Mouse (Mus musculus) kidney, embryonic 16.5 days (tissue): ENCODE measurements around the gene Retsat. TPM values are rescaled to one million over a fixed set of nuclear protein-coding genes. Genes with fewer than 3 reads are reported as not detected.

ENCODE experiments used
- ATAC-seq: fragments of 200-750 bp; cut with Nextera tagmentation; 2 replicates; pipeline ENCODE4 v1.8.0; 2017; ENCODE audit warnings: moderate TSS enrichment; ENCODE audit not compliant: low FRiP score, low TSS enrichment
- H3K27ac ChIP-seq: fragments of 300-500 bp; sonication (generic); 2 replicates; pipeline ENCODE4 v1.5.1; 2014; ENCODE audit warnings: low read length
- H3K27me3 ChIP-seq: fragments of 300-500 bp; sonication (generic); 2 replicates; pipeline ENCODE4 v1.6.1; 2014; ENCODE audit warnings: low read length, control low read depth, mixed read lengths; ENCODE audit not compliant: insufficient read depth
- H3K36me3 ChIP-seq: fragments of 300-500 bp; sonication (generic); 2 replicates; pipeline ENCODE4 v1.6.1; 2014; ENCODE audit warnings: low read length, control low read depth, mixed read lengths; ENCODE audit not compliant: insufficient read depth
- H3K4me1 ChIP-seq: fragments of 300-500 bp; sonication (generic); 2 replicates; pipeline ENCODE4 v1.6.1; 2014; ENCODE audit warnings: low read length, control low read depth, mixed read lengths; ENCODE audit not compliant: insufficient read depth
- H3K4me2 ChIP-seq: fragments of 300-500 bp; sonication (generic); replicated peaks from 2 replicates; pipeline ENCODE4 v1.6.1; 2014; ENCODE audit warnings: low read depth, low read length
- H3K4me3 ChIP-seq: fragments of 300-500 bp; sonication (generic); 2 replicates; pipeline ENCODE4 v1.5.1; 2014; ENCODE audit warnings: mild to moderate bottlenecking, low read length
- H3K9ac ChIP-seq: fragments of 300-500 bp; sonication (generic); replicated peaks from 2 replicates; pipeline ENCODE4 v1.6.1; 2014; ENCODE audit warnings: low read length
- H3K9me3 ChIP-seq: fragments of 300-500 bp; sonication (generic); 2 replicates; pipeline ENCODE4 v1.6.1; 2016; ENCODE audit warnings: low read length, control low read depth
- WGBS: fragments of 180-500 bp; shearing (Covaris S2); extraction: QIAGEN DNeasy Blood & Tissue Kit; methylation state at CpG from one replicate; pipeline ENCODE4 v1.1.7; 2014; 5-methylcytosine and 5-hydroxymethylcytosine counted together
- polyA plus RNA-seq: library from polyadenylated mRNA; unstranded; fragments of >200 nt; fragmentation: Nextera tagmentation; extraction: Ambion mirVana; gene quantifications from 2 replicates; pipeline ENCODE4 v1.2.1, GENCODE M21; 2015

The Retsat gene
- polyA plus RNA-seq, 1 experiment from 2014 or later = 36.0 TPM

DNA sequence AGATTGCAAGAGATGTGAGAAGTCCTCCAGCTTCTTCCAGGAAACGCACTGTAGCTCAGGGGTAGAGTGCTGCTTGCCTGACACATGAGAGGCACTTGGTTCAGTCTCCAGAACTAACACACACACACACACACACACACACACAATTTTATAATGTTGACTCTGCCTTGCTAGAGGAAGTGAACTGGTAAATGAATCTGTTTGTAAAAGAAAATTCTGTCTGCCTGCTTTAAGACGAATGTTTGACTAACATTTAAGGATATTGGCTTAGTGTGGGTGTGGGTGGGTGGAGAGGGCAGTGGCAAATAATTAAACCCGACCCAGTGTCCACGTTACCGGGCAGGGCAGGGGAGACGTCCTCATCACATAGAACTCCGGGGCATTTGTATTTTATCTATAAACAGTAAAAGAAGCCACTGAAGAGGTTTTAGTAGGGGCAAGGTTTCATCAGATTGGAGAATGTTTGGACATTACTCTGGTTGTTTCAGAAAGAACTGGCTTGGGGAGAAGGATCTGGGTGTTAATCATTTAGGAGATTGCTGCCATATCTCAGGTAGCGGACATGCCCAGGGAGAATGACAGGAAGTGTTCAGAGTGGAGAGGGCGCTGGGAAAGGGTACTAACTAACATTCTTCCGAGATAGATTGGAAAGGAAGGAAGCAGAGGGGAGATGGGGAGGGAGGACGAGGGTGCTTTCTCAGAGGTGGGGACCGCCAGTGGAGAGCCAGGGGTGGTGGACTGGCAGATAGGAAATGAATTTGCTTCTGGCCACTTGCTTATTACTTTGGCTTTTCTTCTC is 21.7 kb downstream of the Retsat start:
- peaks cover 29% of the 10 kb centered on the region for H3K4me1 ChIP-seq
- peak overlapping the region; percentile 13 for H3K9ac ChIP-seq
- peak overlapping the region; percentile 46 for H3K4me2 ChIP-seq
- peak overlapping the region; percentile 81 for H3K27ac ChIP-seq
- ATAC-seq = no peak
- H3K4me3 ChIP-seq = peak overlapping the region; percentile 17; the same call in 1 of the 2 replicates
- H3K9me3 ChIP-seq = no peaks in the 10 kb centered on the region
- 13% methylated on average over 12 of the region's 12 CpGs for WGBS
- H3K36me3 ChIP-seq = no peaks in the 10 kb centered on the region
- H3K27me3 ChIP-seq = no peaks in the 10 kb centered on the region

DNA sequence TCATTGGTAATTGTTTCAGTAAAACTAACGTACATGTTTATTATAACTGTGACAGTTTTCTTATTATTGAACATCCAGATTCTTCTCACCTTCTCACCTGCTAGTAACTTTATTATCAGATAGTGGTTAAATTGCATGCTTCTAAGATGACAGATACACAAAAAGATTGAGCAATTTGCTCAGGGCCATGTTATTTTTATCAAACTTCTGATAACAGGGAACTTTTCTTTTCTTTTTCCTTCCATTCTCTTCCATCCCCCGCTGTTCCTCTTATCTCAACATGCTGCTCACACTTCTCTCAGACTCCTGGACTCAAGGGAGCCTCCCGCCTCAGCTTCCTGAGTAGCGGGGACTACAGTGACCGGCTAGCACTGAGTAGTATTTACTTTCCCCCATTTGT is 22.6 kb downstream of the Retsat start:
- 84% methylated on average over 5 of the region's 5 CpGs for WGBS

DNA sequence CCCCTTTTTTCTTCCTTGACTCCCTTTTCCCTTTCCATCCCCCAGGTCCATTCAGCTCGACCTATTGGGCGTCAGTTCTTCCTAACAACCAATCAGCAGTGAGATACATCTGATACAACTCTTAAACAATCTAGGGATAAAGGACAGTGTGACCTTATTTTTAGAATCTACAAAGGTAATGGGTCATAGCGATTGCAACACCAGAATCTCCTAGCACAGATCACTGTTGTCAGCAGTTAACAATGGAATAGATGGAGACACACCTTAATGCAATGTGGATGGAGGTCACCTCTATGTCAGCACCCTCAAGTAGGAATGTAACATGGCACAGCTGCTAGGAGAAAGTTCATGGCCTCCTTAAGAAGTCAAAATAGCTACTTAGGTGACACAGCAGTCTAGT is 24.6 kb downstream of the Retsat start:
- H3K4me3 ChIP-seq = no peak overlapping the region
- H3K36me3 ChIP-seq = peaks cover 8% of the 10 kb centered on the region; the same call in 1 of the 2 replicates
- H3K9me3 ChIP-seq = no peaks in the 10 kb centered on the region
- peaks cover 12% of the 10 kb centered on the region; the same call in 1 of the 2 replicates for H3K4me1 ChIP-seq
- H3K4me2 ChIP-seq = no peak overlapping the region
- H3K27ac ChIP-seq = no peak overlapping the region
- H3K27me3 ChIP-seq = no peaks in the 10 kb centered on the region
- 35% methylated on average over 3 of the region's 3 CpGs for WGBS
- no peak overlapping the region for H3K9ac ChIP-seq
- ATAC-seq = no peak

More for the DNA sequence above, 22.6 kb downstream of the Retsat start:
- Histone ChIP-seq H3K4me2 (no peak overlapping the region), H3K4me3 (no peak overlapping the region), H3K9me3 (no peaks in the 10 kb centered on the region), H3K4me1 (peaks cover 20% of the 10 kb centered on the region), H3K27ac (no peak overlapping the region), H3K27me3 (no peaks in the 10 kb centered on the region), H3K9ac (no peak overlapping the region), H3K36me3 (no peaks in the 10 kb centered on the region)
- no peak for ATAC-seq

DNA sequence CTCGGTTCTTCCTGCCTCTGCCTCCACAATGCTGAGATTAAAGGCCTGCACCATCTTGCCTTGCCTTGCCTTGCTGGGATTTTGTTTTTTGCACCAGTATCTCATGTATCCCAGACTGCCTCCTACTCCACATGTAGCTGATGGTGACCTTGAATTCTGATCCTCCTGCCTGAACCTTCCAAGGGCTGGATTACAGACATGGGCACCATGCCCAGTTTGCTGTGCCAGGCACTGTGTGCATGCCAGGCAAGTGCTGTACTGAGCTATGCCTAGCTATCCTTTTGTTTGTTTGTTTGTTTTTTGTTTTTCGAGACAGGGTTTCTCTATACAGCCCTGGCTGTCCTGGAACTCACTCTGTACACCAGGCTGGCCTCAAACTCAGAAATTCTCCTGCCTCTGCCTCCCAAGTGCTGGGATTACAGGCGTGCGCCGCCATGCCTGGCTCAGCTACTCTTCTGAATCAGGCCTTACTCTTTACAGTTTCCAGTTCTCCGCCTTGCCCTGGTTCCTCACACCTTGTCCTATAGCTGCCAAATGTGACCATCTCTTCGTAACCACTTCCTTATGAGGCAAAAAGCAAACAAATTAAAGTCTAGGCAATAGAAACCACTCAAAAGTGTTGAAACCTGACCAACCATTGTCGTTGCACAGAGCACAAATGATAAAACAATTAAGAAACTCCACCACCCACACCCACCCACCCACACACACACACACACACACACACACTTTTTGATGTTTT is 25.6 kb downstream of the Retsat start:
- no peak for ATAC-seq
- Histone ChIP-seq H3K4me3 (no peak overlapping the region), H3K4me1 (peaks cover 12% of the 10 kb centered on the region; the same call in 1 of the 2 replicates), H3K9ac (no peak overlapping the region), H3K27ac (no peak overlapping the region), H3K9me3 (no peaks in the 10 kb centered on the region), H3K27me3 (no peaks in the 10 kb centered on the region), H3K4me2 (no peak overlapping the region), H3K36me3 (peaks cover 8% of the 10 kb centered on the region; the same call in 1 of the 2 replicates)
- 92% methylated on average over 8 of the region's 8 CpGs for WGBS

DNA sequence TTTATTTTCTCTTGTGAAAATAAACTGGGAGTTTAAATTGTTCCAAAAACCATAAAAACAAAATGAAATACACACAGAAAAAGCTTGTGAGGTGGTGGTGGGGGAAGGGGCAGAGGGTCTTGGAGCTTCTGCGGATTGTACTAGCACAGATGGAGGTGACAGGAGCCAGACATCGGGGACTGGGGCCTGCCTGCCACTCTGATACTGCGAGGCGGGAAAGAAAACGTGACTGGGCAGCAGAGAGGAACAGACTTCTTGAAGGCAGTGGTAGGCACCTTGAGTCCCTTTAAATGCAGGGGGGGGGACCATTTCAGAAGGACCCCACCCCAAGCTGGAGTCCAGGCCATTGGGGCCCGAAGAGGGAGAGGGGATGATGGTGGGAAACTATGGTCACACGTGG is 28.1 kb downstream of the Retsat start:
- Histone ChIP-seq H3K27ac (peak overlapping the region; percentile 74), H3K9ac (no peak overlapping the region), H3K4me1 (no peaks in the 10 kb centered on the region), H3K27me3 (no peaks in the 10 kb centered on the region), H3K4me2 (no peak overlapping the region), H3K9me3 (no peaks in the 10 kb centered on the region), H3K4me3 (no peak overlapping the region), H3K36me3 (peaks cover 27% of the 10 kb centered on the region)
- no peak for ATAC-seq
- 90% methylated on average over 7 of the region's 7 CpGs for WGBS

DNA sequence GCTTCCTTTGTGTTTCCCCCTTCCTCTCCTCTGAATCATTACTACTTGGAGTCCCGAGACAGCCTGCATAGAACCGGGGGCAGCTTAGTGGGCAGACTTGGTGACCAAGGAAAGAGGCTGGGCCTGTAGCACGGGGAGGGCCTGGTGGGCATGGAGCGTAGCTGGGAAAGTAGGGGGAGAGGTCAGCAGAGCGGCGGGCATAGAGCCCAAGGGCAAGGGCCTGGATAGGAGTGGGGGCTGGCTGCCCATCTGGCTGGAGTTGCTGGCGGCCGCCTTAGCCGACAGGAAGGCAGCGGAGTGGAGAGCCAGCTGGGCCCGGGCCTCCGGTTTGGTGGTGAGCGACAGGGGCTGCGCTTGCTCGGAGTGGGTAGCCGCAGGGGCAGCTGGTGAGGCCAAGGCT is 29.0 kb downstream of the Retsat start:
- Histone ChIP-seq H3K27ac (peak overlapping the region; percentile 74), H3K9me3 (no peaks in the 10 kb centered on the region), H3K4me3 (no peak overlapping the region), H3K9ac (peak overlapping the region; percentile 23; the same call in 1 of the 2 replicates), H3K4me1 (no peaks in the 10 kb centered on the region), H3K4me2 (no peak overlapping the region), H3K27me3 (no peaks in the 10 kb centered on the region), H3K36me3 (peaks cover 27% of the 10 kb centered on the region)
- ATAC-seq = peak; percentile 84
- WGBS = 56% methylated on average over 16 of the region's 16 CpGs

DNA sequence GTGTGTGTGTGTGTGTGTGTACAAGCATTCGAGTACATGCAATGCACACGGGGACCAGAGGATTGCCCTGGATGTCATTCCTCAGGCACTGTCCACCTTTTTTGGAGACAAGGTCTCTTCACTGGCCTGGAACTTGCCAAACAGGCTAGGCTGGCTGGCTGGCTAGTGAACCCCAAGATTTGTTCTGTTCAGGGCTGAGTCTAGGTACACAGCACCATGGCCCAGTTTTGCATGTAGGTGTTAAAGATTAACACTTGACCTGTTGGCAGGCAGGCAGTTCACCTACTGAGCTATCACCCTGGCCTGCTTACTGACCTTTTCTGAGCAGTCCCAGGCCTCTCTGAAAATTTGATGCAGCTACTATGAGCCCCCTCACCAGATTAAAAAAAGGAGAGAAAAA is 32.1 kb downstream of the Retsat start:
- no peak for ATAC-seq

DNA sequence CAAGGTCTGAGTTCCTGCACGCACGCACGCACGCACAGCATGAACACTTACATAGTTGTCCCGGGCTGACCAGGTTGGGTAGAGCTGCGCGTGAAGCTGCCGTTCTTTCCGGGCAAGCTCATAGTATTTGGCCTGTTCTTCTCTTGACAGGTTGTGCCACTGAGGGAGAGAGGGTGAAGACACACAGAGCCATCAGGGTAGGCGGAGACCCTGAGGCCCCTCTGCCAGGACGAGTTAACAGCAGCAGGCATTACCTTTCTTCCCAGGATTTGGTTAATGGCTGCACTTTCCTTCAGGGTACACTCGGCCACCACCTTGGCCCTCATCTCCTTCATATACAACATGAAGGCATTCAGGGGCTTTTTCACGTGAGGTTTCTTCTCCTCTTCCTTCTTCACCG is 32.7 kb downstream of the Retsat start:
- Histone ChIP-seq H3K4me1 (no peaks in the 10 kb centered on the region), H3K4me3 (no peak overlapping the region), H3K27ac (no peak overlapping the region), H3K4me2 (no peak overlapping the region), H3K36me3 (peaks cover 29% of the 10 kb centered on the region), H3K27me3 (no peaks in the 10 kb centered on the region), H3K9me3 (no peaks in the 10 kb centered on the region), H3K9ac (no peak overlapping the region)
- 84% methylated on average over 14 of the region's 14 CpGs for WGBS
- no peak for ATAC-seq

More for the DNA sequence above, 32.1 kb downstream of the Retsat start:
- no peaks in the 10 kb centered on the region for H3K27me3 ChIP-seq
- WGBS = 82% methylated on average over 2 of the region's 2 CpGs
- no peak overlapping the region for H3K9ac ChIP-seq
- H3K27ac ChIP-seq = no peak overlapping the region
- peaks cover 29% of the 10 kb centered on the region for H3K36me3 ChIP-seq
- H3K4me1 ChIP-seq = no peaks in the 10 kb centered on the region
- no peak overlapping the region for H3K4me3 ChIP-seq
- H3K9me3 ChIP-seq = no peaks in the 10 kb centered on the region
- no peak overlapping the region for H3K4me2 ChIP-seq

DNA sequence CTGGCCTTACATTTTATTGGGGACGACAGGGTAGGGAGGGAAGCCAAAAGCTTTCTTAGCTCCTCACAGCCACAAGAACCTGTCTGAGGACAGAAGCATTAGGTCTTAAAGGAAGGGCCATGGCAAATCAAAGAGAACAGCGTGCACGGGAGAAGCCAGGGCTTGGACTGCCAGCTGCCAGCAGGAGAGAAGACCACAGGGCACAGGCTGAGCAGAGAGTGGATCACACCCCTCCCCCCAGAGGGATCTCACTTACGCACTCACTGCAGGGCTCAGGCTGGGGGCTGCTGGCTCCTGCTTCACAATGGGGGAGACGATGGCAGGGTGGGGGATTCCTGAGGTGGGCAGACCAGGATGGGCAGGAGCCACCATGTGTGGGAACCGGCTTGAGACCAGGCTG is 33.4 kb downstream of the Retsat start:
- no peaks in the 10 kb centered on the region for H3K27me3 ChIP-seq
- no peak for ATAC-seq
- no peaks in the 10 kb centered on the region for H3K9me3 ChIP-seq
- H3K36me3 ChIP-seq = peaks cover 25% of the 10 kb centered on the region
- H3K27ac ChIP-seq = 0 out of 2 replicates have a peak overlapping the region, but pooled peaks have one; percentile 7
- no peak overlapping the region for H3K4me2 ChIP-seq
- WGBS = 73% methylated on average over 6 of the region's 6 CpGs
- H3K4me3 ChIP-seq = no peak overlapping the region
- peaks cover 6% of the 10 kb centered on the region for H3K4me1 ChIP-seq
- no peak overlapping the region for H3K9ac ChIP-seq

DNA sequence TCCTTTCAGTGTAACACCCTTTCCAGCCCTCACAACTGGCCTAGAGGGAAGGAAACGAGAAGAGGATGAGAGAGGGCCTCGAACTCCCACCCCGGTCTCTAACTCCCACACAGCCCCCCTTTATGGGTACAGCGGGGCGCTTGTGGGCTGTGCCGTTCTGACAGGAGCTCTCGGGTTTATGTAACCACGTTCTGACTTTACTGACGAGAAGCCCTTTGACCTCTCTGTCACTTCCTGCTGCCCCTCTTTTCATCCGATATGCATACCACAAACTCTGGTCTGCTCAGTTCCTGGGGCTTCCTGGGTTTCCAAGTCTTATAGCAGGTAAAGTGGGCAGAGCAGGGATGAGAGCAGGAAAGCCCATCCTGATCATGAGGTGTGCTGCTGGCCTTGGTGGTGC is 36.0 kb downstream of the Retsat start:
- Histone ChIP-seq H3K4me1 (peaks cover 8% of the 10 kb centered on the region), H3K4me3 (no peak overlapping the region), H3K27me3 (no peaks in the 10 kb centered on the region), H3K9ac (no peak overlapping the region), H3K9me3 (no peaks in the 10 kb centered on the region), H3K36me3 (peaks cover 16% of the 10 kb centered on the region), H3K4me2 (no peak overlapping the region), H3K27ac (no peak overlapping the region)
- ATAC-seq = no peak
- WGBS = 42% methylated on average over 10 of the region's 10 CpGs
